Mouse (Mus musculus) spleen, postnatal 4 days (tissue): ENCODE measurements around the gene Elk3.
"Not testable (repeated sequence)": the region's sequence is repeated elsewhere in the genome, so short reads cannot be mapped to it uniquely, and the experiment has no call there.

Source experiments
- DNase-seq, 2 experiments: peaks; one replicate each; pipeline ENCODE4 v3.0.0; 2022; ENCODE audit warnings: low spot score in 2 of 2

Elk3 gene

GRCm38 (mm10) chr10:93310721-93311411 lies at the start of gene Elk3:
Gene Elk3 (minus strand): TSS chr10:93311135.
- peak; percentile 56 to 76 for DNase-seq

GRCm38 (mm10) chr10:93360623-93361022 lies 49.7 kb upstream of the Elk3 start:
- no peak for DNase-seq

- DNase-seq: not testable (repeated sequence)
Observed at GRCm38 (mm10) chr10:93360190-93360589, 49.3 kb upstream of the Elk3 start.

DNA sequence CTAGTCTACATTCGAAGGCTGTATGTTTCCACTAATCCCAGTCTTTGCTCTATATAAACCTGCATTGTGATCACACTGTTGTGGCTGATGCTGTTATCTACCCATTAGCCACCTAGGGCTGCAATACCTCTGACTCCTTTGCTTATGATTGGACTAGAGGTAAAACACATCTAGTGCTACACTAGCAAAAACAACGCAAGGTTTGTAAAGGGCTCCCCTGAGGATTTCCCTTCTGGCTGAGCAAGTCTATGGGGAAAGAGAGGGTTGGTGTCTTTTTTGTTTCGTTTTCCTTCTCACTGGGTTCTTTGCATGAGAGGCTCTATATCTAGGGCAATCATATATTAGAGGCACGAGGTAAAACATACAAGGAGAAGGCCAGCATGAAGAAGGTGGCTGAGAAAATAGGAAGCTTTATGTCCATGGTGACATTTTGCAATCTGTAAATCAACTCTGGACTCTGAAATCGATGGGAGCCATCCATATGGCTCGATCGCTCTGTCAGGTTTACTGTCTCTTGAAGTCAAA lies 48.5 kb upstream of the Elk3 start:
- no peak for DNase-seq

GRCm38 (mm10) chr10:93358878-93359277 lies 47.9 kb upstream of the Elk3 start:
- DNase-seq: no peak

DNA sequence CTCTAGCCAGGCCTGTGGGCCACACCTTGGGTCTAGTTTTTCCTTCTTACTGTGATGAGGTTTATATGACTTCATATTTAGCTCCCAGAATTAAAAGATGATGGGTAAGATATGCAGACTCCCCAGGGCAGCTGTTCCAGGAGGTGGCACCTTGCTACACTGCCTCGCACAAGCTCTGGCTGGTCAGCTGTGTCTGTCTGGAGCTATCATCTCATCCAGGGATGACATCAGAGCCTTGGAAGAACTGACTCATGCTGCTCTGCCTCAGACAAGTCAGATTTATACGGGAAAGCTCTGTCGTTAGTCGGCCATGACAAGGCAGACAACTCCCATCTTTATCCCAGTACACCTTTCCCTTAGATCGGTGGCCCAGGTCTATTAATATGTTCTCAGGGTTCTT lies 46.2 kb upstream of the Elk3 start:
- no peak for DNase-seq

DNA sequence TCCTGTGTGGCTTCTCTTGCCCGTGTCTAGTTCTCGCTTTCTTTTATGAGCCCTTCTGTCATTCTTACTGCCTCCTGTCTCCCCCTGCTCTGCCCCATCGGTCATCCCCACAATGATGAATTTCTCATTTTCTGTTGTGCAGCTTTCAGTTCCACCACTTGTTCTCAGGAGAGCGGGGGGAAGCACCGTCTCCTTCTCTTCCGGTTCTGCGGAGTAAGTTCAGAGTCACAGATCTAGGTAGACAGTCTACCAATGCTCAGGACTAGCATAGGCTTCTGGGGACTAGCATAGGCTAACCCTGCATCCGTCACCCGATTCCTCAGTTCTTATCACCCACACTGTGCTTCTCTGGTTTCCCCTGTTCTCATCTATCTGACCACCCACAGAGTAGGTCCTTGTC lies 45.2 kb upstream of the Elk3 start:
- DNase-seq: no peak

DNA sequence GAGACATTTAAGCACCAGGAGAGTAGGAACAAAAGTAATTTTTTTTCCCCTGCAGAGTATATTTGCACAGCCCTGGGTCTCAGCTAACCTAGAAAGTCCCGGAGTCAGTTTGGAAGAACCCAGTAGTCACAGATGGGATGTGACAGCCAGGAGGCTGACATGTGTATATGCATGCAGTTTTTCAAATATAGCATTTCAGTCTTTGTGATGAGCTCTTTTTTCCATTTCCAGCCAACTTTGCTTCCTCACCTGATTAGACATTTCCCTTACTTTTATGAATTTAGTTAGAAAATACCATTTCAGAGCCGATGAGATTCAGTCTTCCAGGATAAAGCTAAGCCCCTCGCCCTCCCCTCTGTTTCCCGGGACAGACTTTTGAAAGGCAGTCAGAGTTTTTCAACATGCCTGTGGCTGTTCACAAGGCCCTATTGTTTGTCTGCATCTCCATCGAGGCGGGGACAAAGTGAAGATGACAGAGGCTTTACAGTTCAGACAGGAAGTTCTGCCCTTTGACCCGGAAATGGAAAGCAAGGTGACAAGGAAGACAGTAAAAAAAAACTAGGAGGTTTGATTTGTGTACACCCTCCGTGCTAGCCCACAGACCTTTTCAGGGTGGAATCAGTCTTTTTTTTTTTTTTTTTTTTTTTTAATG lies 44.5 kb upstream of the Elk3 start:
- DNase-seq: no peak

DNA sequence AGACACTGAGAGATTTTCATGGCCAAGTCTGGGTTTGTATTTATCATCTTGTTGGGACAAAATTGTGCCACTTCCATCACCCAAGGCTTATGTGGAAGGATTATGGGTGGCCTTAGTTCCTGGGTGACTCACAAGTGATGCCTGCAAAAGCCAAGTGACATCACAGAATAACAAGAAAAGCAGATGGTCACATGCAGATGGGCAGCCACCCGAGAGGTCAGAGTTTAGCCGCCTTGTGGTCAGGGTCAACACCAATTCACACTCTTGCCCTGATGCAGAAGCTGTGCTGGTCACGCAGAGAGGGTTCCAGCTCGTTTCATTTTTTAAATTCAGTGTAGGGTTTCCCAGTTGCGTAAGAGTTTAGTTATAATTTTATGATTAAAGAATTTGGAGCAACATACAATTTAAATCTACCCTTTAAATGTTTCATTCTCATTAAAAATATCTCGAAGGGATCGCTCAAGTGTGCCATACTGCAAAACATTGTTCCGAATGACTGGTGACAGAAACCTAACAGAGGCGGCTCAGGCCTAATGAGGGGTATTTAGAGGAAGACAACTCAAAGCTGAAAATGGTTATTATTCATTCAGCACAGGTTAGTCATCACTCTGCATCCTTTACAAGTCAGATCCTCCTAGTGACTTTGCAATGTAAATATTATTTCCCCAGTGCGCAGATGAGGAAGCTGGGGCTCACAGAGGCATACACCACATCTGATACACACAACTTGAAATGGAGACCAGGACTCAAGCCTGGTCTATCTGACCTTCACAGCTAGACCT lies 42.8 kb upstream of the Elk3 start:
- DNase-seq: no peak

GRCm38 (mm10) chr10:93347918-93348505 lies 37.1 kb upstream of the Elk3 start:
- DNase-seq: no peak

- no peak for DNase-seq
Observed at GRCm38 (mm10) chr10:93347387-93347786, 36.5 kb upstream of the Elk3 start.

DNA sequence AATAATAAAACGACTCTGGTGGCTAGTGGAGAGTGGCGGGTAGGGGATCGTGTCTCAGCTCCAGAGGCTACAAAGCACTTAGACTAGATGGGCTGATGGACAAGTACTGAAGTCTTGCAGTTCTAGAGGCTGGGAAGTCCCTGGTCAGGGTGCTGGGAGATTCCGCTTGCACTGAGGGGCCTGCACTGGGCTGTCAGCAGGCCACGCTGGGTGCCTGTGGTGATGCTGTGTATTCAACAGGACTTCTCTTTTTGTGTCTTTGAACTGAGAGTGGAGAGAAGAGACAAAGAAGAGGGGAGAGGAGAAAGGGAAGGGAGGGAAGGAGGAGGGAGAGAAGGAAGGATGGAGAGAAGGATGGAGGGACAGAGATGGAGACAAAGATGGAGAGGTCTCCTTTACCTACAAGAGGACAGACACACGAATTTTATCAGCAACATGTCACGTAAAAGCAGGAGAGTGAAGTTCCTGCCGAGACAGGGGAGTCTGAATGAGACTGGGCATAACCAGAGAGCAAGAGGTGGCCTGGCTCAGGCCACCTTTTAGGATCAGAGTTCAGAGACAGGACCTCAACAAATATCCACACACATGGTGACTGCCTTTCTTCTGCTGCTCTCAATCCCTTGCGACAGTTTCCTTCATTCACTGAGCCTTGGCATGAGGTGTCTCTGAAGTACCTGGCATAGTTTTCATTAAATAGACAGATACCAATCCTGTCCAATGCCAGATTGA lies 35.4 kb upstream of the Elk3 start:
- no peak for DNase-seq

- no peak for DNase-seq
Observed at GRCm38 (mm10) chr10:93345497-93345896, 34.6 kb upstream of the Elk3 start.

- no peak for DNase-seq
Observed at GRCm38 (mm10) chr10:93343469-93343868, 32.5 kb upstream of the Elk3 start.

DNA sequence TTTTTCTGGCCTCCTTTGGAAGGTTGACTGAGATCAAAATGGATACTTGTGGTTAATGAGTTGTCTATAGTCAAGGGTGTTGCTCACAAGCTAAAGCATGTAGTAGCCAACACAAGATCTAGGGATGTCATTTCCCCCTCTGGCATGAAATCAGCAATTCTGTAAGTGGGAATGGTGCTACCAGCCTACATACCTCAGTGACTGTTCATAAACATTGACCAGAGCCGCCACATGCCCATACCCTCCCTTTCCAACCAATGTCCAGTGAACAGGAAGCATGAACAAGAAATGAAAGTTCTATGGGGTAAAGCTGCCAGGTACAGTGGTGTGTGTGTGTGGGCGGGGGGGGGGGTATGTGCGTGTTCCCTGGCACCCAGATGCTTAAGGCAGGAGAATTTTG lies 32.1 kb upstream of the Elk3 start:
- no peak for DNase-seq

- no peak for DNase-seq
Observed at GRCm38 (mm10) chr10:93338526-93338925, 27.6 kb upstream of the Elk3 start.

DNA sequence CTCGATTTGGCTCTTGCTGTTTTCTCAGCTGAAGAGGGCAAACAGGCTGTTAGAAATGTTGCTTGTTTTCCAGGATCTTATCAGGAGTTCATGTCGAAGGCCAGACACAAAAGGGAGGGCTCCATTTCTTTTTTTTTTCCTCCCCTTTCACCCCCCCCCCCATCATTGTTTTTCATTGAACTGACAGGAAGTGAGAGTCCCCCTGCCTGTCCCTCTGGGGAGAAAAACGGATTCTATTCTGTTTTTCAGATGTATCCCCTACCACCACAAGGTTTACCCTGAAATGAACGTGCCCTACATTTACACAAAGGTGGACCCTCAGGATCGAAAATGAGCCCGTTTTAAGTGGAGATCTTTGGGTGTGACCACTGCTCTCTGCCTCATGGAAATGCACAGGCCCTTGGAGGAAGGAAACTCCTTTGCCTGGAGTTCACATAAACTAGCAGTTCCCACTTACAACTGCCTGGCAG lies 25.6 kb upstream of the Elk3 start:
- DNase-seq: no peak

DNA sequence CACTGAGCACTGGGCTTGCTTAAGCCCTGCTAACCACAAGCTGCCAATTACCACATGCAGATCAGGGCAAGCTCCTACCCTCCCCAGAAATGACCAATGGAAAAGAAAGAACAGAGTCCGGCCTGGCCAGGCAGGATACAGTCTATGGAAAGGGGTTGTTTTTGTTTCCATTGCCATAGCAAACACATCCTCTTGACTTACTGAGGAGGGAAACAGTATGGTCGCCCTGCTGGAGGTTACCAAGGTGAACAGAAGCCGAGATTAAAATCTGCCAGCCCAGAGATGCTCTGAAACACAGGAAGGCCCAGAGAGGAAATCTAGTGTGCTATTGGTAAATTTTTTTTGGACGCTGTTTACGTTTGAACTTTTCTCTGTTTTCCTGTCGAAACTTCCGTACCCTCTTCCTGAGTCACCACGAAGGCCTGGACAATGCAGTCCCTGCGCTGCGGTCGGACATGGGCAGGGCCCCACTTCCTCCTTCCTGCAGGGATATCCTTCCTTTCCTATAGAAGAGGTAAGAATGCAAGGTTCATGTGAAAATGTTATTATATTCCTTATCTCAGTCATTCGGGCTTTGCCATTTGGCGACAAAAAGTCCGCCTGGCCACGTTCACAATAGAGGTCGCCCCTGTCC lies 25.0 kb upstream of the Elk3 start:
- DNase-seq: peak in 1 of 2 experiments; percentile 44

GRCm38 (mm10) chr10:93335001-93335400 lies 24.1 kb upstream of the Elk3 start:
- DNase-seq: no peak

- DNase-seq: no peak
Observed at GRCm38 (mm10) chr10:93333239-93333638, 22.3 kb upstream of the Elk3 start.

DNA sequence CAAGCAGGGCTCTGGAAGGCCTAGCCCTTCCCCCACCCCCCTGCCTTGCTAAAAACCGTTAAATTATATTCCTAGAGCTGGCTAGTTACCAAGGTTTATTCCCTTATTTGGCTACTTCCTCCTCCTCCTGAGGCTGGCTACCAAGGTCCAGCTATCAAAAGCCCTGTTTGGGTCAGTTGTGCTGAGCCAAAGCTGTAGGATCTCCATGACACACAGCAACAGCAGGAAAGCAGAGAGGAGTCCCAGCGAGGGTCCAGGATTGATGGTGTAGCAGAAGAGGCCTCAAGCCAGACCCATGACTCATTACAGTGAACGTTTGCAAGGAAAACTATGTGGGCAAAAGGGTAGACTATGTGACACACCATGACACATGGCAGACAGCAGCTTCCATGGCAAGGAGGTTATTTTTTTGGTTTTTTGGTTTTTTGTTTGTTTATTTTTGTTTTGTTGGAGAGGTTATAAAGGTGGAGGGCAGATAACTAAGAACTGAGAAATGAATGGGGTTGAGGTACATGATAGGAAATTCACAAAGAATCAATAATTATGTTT lies 21.4 kb upstream of the Elk3 start:
- no peak for DNase-seq
